Mouse (Mus musculus): ENCODE measurements at regions not wholly inside any gene's neighbourhood (a gene's known extent, or its start where the extent isn't known, plus 50 kb on each side); places are given as distances from the start of the nearest gene placed in this dataset.

- H3K4me1 ChIP-seq, result no peaks in the 10 kb centered on the region
- no peaks in the 10 kb centered on the region for H3K9me3 ChIP-seq
- H3K4me3 ChIP-seq, result no peak overlapping the region
- H3K4me2 ChIP-seq, result no peak overlapping the region
- no peak overlapping the region for H3K27ac ChIP-seq (replicated peaks)
- WGBS, result 70% methylated on average over 4 of the region's 4 CpGs
- H3K9ac ChIP-seq, result no peak overlapping the region
- no peaks in the 10 kb centered on the region for H3K27me3 ChIP-seq (replicated peaks)
- H3K36me3 ChIP-seq, result no peaks in the 10 kb centered on the region
- ATAC-seq (ENCODE audit: extremely low read depth, insufficient number of reproducible peaks, low FRiP score, low TSS enrichment), result no peak
These were observed 196.2 kb upstream of the Arpp21 start for GRCm38 (mm10) chr9:112431920-112432437.

GRCm38 (mm10) chr9:112429196-112429595 lies 193.5 kb upstream of the Arpp21 start:
- Histone ChIP-seq H3K4me2 (no peak overlapping the region), H3K4me1 (no peaks in the 10 kb centered on the region), H3K9me3 (no peaks in the 10 kb centered on the region), H3K9ac (no peak overlapping the region), H3K27me3 (replicated peaks) (no peaks in the 10 kb centered on the region), H3K27ac (replicated peaks) (no peak overlapping the region), H3K36me3 (no peaks in the 10 kb centered on the region), H3K4me3 (no peak overlapping the region)
- WGBS, result 74% methylated on average over 3 of the region's 3 CpGs
- ATAC-seq (ENCODE audit: extremely low read depth, insufficient number of reproducible peaks, low FRiP score, low TSS enrichment), result no peak

DNA sequence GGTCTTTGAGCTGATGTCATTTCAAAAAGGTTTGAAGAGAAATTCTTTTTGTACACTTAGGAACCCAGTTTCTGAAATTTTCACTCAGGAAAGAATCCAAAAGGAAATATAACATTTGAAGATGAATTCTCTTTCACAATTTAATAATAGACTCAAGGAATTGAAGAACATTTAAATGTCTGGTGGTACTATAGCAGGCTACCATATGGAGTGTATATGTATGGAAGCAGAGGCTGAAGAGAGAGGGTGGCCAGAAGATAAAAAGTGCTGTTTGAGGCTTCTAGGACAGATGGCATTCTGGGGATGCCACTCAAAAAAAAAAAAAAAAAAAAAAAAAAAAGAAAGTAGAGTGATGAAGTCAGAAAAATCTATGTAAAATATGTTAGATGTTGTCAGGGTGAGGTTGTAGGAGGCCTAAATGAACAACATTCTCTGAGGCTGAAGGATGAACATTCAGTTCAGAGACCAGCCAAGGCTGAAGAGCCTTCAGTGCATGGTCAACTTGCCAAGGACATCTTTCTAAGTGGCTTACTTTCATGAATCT lies 170.1 kb upstream of the Arpp21 start:
- Histone ChIP-seq H3K36me3 (no peaks in the 10 kb centered on the region), H3K27me3 (replicated peaks) (no peaks in the 10 kb centered on the region), H3K9me3 (0 out of 2 replicates have a peak, but pooled peaks cover 6% of the 10 kb centered on the region), H3K9ac (no peak overlapping the region), H3K4me3 (no peak overlapping the region), H3K27ac (replicated peaks) (no peak overlapping the region), H3K4me2 (no peak overlapping the region), H3K4me1 (no peaks in the 10 kb centered on the region)
- ATAC-seq (ENCODE audit: extremely low read depth, insufficient number of reproducible peaks, low FRiP score, low TSS enrichment), result no peak

- no peaks in the 10 kb centered on the region for H3K9me3 ChIP-seq
- H3K4me1 ChIP-seq, result no peaks in the 10 kb centered on the region
- H3K27me3 ChIP-seq (replicated peaks), result no peaks in the 10 kb centered on the region
- no peaks in the 10 kb centered on the region for H3K36me3 ChIP-seq
- H3K4me2 ChIP-seq, result no peak overlapping the region
- no peak overlapping the region for H3K4me3 ChIP-seq
- no peak overlapping the region for H3K9ac ChIP-seq
- WGBS, result 82% methylated on average over 1 of the region's 1 CpGs
- no peak for ATAC-seq (ENCODE audit: extremely low read depth, insufficient number of reproducible peaks, low FRiP score, low TSS enrichment)
- H3K27ac ChIP-seq (replicated peaks), result no peak overlapping the region
These were observed 135.0 kb upstream of the Arpp21 start for GRCm38 (mm10) chr9:112370746-112371145.

DNA sequence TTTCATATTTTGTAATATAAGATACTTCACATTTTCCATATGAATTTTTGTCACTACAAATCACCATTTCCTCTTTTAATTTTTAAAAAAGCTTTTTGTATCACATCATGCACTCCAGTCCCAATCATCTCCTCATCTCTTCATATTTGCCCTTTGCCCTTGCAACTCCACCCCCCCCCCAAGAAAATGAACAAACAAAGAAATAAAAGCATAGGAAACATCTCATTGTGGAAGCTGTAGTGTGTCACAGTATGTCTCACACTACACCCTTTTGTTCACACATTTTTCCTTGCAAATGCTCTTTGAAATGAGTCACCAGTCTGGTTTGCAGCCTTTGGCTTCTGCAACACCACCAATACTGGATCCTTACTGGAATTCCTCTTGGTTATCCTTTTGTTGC lies 131.6 kb upstream of the Arpp21 start:
- Histone ChIP-seq H3K4me3 (no peak overlapping the region), H3K9me3 (no peaks in the 10 kb centered on the region), H3K9ac (no peak overlapping the region), H3K4me2 (no peak overlapping the region), H3K4me1 (no peaks in the 10 kb centered on the region), H3K27me3 (replicated peaks) (no peaks in the 10 kb centered on the region), H3K27ac (replicated peaks) (no peak overlapping the region), H3K36me3 (no peaks in the 10 kb centered on the region)
- no peak for ATAC-seq (ENCODE audit: extremely low read depth, insufficient number of reproducible peaks, low FRiP score, low TSS enrichment)

- ATAC-seq (ENCODE audit: extremely low read depth, insufficient number of reproducible peaks, low FRiP score, low TSS enrichment), result no peak
- WGBS, result 66% methylated on average over 3 of the region's 3 CpGs
- no peak overlapping the region for H3K4me2 ChIP-seq
- no peak overlapping the region for H3K27ac ChIP-seq (replicated peaks)
- H3K27me3 ChIP-seq (replicated peaks), result no peaks in the 10 kb centered on the region
- no peak overlapping the region for H3K4me3 ChIP-seq
- H3K36me3 ChIP-seq, result no peaks in the 10 kb centered on the region
- no peak overlapping the region for H3K9ac ChIP-seq
- no peaks in the 10 kb centered on the region for H3K9me3 ChIP-seq
- peaks cover 5% of the 10 kb centered on the region for H3K4me1 ChIP-seq
These were observed 125.6 kb upstream of the Arpp21 start for GRCm38 (mm10) chr9:112361355-112361754.

GRCm38 (mm10) chr9:112358711-112359298 lies 123.1 kb upstream of the Arpp21 start:
- Histone ChIP-seq H3K4me3 (no peak overlapping the region), H3K9me3 (no peaks in the 10 kb centered on the region), H3K9ac (no peak overlapping the region), H3K27me3 (replicated peaks) (no peaks in the 10 kb centered on the region), H3K4me1 (peaks cover 5% of the 10 kb centered on the region), H3K4me2 (peak overlapping the region; percentile 19; the same call in 1 of the 2 replicates), H3K27ac (replicated peaks) (no peak overlapping the region), H3K36me3 (no peaks in the 10 kb centered on the region)
- 49% methylated on average over 5 of the region's 5 CpGs for WGBS
- ATAC-seq (ENCODE audit: extremely low read depth, insufficient number of reproducible peaks, low FRiP score, low TSS enrichment), result no peak

GRCm38 (mm10) chr9:112353196-112353595 lies 117.5 kb upstream of the Arpp21 start:
- no peak overlapping the region for H3K4me3 ChIP-seq
- no peak overlapping the region for H3K9ac ChIP-seq
- no peak for ATAC-seq (ENCODE audit: extremely low read depth, insufficient number of reproducible peaks, low FRiP score, low TSS enrichment)
- H3K36me3 ChIP-seq, result no peaks in the 10 kb centered on the region
- H3K27ac ChIP-seq (replicated peaks), result no peak overlapping the region
- peaks cover under 1% of the 10 kb centered on the region; the same call in 1 of the 2 replicates for H3K4me1 ChIP-seq
- no peak overlapping the region for H3K4me2 ChIP-seq
- no peaks in the 10 kb centered on the region for H3K9me3 ChIP-seq
- H3K27me3 ChIP-seq (replicated peaks), result no peaks in the 10 kb centered on the region
- 61% methylated on average over 3 of the region's 3 CpGs for WGBS

DNA sequence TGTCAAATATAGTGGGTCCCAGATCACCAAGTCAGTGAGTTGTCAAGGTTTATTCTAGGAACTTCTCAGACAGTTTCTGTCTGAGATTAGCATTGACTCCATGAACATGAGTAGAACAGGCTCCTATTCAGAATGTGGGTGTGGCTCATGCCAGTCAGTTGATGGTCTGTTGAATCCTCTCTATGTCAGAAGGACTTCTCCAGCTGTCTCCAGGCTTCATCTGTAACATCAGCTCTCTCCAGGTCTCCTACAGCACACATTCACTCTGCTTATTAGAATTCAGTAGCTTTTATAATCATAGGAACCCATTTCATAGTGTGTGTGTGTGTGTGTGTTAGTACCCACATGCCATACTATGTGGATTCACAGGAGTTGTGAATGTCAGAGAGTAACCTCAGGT lies 113.2 kb upstream of the Arpp21 start:
- Histone ChIP-seq H3K36me3 (no peaks in the 10 kb centered on the region), H3K9me3 (no peaks in the 10 kb centered on the region), H3K27me3 (replicated peaks) (no peaks in the 10 kb centered on the region), H3K27ac (replicated peaks) (no peak overlapping the region), H3K4me3 (no peak overlapping the region), H3K4me2 (no peak overlapping the region), H3K9ac (no peak overlapping the region), H3K4me1 (no peaks in the 10 kb centered on the region)
- no peak for ATAC-seq (ENCODE audit: extremely low read depth, insufficient number of reproducible peaks, low FRiP score, low TSS enrichment)

DNA sequence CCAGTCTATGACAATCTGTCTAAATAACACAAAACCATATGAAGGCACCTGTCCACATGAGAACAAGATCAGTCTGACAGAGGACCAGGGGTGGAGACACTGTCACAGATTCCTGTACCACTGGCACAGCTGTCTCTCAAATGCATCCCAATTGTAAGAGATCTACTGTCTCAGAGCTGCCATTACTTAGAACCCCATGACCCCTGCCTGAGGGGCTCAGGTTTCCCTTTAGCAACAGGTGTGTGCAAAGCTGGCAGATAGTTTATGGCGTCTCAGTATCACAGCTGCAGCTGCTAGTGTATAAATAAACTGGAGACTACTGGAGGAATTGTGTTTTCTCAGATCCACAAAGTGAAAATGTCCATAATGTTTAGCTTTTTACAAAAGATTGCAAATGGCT lies 109.1 kb upstream of the Arpp21 start:
- Histone ChIP-seq H3K36me3 (no peaks in the 10 kb centered on the region), H3K27ac (replicated peaks) (no peak overlapping the region), H3K4me2 (no peak overlapping the region), H3K4me3 (no peak overlapping the region), H3K9me3 (no peaks in the 10 kb centered on the region), H3K27me3 (replicated peaks) (no peaks in the 10 kb centered on the region), H3K9ac (no peak overlapping the region), H3K4me1 (no peaks in the 10 kb centered on the region)
- 38% methylated on average over 1 of the region's 1 CpGs for WGBS
- no peak for ATAC-seq (ENCODE audit: extremely low read depth, insufficient number of reproducible peaks, low FRiP score, low TSS enrichment)

- Histone ChIP-seq H3K27me3 (replicated peaks) (no peaks in the 10 kb centered on the region), H3K9ac (no peak overlapping the region), H3K36me3 (no peaks in the 10 kb centered on the region), H3K4me2 (no peak overlapping the region), H3K27ac (replicated peaks) (no peak overlapping the region), H3K4me3 (no peak overlapping the region), H3K9me3 (no peaks in the 10 kb centered on the region; the same call in 1 of the 2 replicates), H3K4me1 (no peaks in the 10 kb centered on the region)
- WGBS, result 63% methylated on average over 2 of the region's 2 CpGs
- no peak for ATAC-seq (ENCODE audit: extremely low read depth, insufficient number of reproducible peaks, low FRiP score, low TSS enrichment)
These were observed 104.6 kb upstream of the Arpp21 start for GRCm38 (mm10) chr9:112340363-112340762.

DNA sequence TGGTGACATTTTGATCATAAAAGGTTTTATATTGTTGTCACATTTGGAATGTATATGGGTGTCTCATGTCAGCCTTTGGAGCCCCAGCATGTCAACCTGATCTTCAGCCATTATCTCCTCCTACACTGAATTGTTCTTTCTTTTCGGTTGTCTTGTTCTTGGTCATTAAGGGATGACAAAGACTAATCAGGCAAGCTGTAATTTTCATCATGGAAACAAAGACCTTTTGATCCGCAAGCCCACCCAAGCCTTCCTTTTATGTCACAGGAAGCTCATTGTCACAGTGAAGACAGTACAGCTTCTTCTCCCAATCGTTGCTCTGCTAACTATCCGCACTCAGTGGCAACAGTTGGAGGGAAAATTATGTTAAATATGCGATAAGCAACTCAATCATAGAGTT lies 84.3 kb upstream of the Arpp21 start:
- WGBS, result 71% methylated on average over 5 of the region's 5 CpGs
- H3K9me3 ChIP-seq, result no peaks in the 10 kb centered on the region
- ATAC-seq (ENCODE audit: extremely low read depth, insufficient number of reproducible peaks, low FRiP score, low TSS enrichment), result no peak
- no peaks in the 10 kb centered on the region for H3K4me1 ChIP-seq
- H3K27me3 ChIP-seq (replicated peaks), result no peaks in the 10 kb centered on the region
- H3K36me3 ChIP-seq, result no peaks in the 10 kb centered on the region
- H3K4me2 ChIP-seq, result no peak overlapping the region
- no peak overlapping the region for H3K4me3 ChIP-seq
- H3K9ac ChIP-seq, result no peak overlapping the region
- no peak overlapping the region for H3K27ac ChIP-seq (replicated peaks)

All from heart, embryonic 13.5 days (tissue).